Mouse (Mus musculus): ENCODE measurements at regions not wholly inside any gene's neighbourhood (a gene's known extent, or its start where the extent isn't known, plus 50 kb on each side); places are given as distances from the start of the nearest gene placed in this dataset.

- TF ChIP-seq GATA1 (IDR thresholded peaks at IDR 0.05; ENCODE audit: low read length): no peak
- no peak for TF ChIP-seq TAL1 (IDR thresholded peaks at IDR 0.05; ENCODE audit: low read length)
Measured at GRCm38 (mm10) chr8:90134626-90135025, 213.5 kb downstream of the Tox3 start.

Data from erythroblast, embryonic 14.5 days (primary cell).